Mouse (Mus musculus) brain, adult 2 months (tissue): ENCODE measurements around the gene Gm10382.
"Not testable (repeated sequence)": the region's sequence is repeated elsewhere in the genome, so short reads cannot be mapped to it uniquely, and the experiment has no call there.

Source experiments
- DNase-seq: peaks from one replicate; pipeline ENCODE4 v3.0.0; 2011; ENCODE audit warnings: low read depth, low spot score

The Gm10382 gene

DNA sequence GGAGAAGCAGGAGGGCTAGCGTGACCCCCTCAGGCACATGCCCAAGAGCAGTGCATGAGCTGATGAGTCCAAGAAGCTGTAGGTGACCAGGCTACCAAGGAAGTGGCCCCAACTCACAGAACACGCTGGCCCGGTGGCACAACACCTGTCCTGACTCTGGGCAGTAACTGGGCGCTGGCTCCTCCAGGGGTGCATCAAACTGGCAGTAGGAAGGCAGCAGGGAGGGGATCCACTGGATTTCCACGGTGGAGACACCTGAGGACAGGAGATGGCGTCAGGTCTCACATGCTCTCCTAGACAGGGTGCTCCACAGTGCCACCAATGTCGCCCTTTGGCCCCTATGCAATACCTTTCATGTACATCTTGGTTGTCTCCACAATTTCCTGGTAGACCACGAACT lies 27.1 kb downstream of the Gm10382 start:
- DNase-seq, result no peak

DNA sequence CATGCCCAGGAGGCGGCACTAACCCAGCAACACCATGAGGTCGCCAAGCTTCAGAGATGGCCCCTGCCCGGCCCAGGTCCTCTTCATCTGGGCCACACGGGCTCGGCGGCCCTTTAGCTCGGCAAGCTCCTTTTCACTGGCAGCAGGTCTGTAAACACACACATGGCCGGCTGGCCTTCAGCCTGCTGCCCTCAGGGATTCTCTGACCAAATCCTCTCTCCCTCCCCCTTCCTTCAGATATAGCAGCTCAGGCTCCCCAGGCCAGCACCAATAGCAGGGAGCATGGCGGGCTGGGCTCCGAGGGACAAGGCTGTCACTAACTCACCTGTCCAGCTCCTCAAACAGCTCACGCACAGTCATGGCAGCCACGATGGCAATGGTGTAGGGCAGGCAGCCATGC lies 29.5 kb downstream of the Gm10382 start:
- peak; percentile 75 for DNase-seq

DNA sequence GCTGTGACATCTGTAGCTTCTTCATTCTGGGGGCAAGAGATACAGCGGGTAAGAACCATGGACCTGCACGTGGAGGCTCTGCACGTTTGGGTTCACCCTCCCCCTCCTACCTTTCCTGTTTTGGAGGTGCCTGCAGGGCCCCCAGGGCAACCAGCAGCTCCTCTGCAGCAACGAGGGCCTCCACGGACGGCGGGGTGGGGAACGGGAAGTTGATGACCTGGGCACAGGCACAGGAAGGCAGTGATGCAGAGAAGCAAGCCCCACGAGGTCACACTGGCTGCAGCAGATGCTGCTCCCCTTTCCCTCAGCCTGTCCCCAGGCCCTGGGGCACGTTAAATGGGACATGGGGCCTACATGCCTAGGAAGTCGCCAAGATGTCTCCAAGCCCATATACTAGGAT lies 30.0 kb downstream of the Gm10382 start:
- DNase-seq, result no peak

DNA sequence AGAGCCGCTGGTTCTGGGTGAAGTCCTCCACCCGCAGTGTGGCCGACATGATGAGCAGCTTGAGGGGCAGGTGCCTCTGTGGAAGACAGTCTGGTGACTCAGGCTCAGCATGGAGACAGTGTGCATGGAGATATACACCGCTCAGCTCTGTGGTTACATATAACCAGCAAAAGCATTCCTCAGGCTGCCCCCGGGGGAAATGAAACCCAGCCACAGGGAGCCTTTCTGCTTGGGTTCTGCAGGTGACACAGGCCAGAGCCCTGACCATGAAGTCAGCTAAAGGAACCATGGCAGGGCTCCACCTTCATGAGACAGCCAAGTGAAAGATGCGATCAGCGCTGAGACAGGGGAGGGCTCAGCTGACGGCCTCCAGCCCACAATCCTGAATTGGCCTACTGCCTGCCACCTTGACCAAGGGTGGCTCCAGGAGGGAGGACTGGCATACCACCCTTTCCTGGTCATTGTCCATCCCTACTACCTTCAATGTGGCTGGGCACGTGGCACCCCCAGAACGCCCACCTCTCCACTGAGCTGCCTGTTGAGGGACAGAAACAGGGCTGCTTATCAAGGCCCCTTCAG lies 36.7 kb downstream of the Gm10382 start:
- DNase-seq, result no peak

DNA sequence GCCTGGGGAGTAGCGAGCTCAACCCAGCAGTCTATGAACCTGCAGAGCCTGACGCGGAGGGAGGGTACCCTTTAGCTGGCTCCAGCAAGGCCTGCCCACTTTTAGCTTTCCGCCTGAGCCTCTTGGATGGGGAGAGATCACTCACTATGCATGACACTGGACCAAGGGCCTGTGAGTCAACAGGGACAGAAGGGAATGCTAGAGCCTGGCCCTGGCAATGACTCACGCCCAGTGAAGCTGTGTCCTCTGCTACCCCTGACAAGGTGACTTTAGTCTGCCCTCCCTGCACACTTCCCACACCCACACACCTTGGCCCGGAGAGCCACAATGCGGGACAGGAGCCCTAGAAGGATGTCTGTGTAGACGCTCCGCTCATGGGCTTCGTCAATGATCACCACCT lies 37.2 kb downstream of the Gm10382 start:
- DNase-seq, result no peak

DNA sequence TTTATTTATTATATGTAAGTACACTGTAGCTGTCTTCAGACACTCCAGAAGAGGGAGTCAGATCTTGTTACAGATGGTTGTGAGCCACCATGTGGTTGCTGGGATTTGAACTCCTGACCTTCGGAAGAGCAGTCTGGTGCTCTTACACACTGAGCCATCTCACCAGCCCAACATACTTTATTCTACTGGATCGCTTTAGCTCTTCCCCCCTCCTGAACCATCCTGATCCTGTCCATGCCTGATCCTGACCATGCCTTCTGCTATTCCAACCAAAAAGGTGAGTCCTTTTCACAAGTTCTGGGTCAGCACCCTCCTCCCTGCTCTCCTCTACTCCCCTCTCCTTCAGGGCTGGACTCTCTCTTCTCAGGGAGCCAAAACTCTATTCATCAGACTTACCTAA lies 43.2 kb downstream of the Gm10382 start:
- DNase-seq, result not testable (repeated sequence)

DNA sequence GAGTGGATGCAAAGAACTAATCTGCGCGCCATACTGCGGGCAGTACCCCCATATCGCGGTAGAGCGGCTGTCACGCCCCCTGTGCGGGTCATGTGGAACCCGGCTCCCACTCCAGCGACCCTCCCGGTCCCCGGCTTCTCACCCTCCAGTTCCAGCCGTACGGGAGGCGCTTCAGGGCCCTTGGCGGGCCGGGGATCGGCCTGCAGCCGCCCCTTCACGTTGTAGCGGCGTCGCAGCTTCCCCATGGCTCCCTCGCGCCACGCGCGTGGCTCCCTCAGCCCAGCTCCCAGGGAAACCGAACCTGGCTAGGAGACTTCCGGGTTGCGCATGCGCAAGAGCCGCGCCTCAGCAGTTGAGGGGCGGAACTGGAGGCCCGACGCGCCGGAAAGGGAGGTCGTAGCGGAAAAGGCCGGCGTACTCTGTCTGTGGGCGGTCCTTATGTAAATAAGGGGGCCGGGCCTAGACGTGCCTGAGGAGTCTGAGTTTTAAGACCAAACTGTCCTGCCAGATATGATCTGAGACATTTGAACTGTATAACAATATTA lies 44.7 kb downstream of the Gm10382 start, which contains the start of gene Dhx37:
Gene Dhx37 (minus strand): TSS at position 329 of the 545 bp plus-strand sequence.
- peak; percentile 98 for DNase-seq

DNA sequence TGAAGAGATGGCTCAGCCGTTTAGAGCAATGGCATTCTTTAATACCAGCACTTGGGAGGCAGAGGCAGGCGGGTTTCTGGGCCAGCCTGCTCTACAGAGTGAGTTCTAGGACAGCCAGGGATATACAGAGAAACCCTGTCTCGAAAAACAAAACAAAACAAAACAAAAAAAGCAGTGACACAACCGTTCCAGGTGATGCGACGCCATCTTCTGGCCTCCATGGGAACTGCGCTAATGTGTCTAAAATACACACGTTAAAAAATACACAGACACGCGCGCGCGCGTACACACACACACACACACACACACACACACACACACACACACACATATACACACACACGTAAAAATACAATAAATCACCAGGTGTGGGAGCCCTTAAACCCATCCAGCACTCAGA lies 45.2 kb downstream of the Gm10382 start:
- DNase-seq, result not testable (repeated sequence)
